Mouse (Mus musculus) adrenal gland, postnatal 10 days (tissue): ENCODE data around the gene Psmd4. TPM values are rescaled to one million over a fixed set of nuclear protein-coding genes. Genes with fewer than 3 reads are reported as not detected.
"Not testable (repeated sequence)": the region's sequence is repeated elsewhere in the genome, so short reads cannot be mapped to it uniquely, and the experiment has no call there.

ENCODE experiments used
- DNase-seq: peaks from one replicate; pipeline ENCODE4 v3.0.0; 2021; ENCODE audit warnings: mixed read lengths
- total RNA-seq, 2 experiments: library from RNA; stranded (reverse); gene quantifications; 2 replicates each; pipeline ENCODE4 v1.2.3; 2021

The Psmd4 gene
- total RNA-seq, 2 experiments from 2014 or later = 206 to 221 TPM

DNA sequence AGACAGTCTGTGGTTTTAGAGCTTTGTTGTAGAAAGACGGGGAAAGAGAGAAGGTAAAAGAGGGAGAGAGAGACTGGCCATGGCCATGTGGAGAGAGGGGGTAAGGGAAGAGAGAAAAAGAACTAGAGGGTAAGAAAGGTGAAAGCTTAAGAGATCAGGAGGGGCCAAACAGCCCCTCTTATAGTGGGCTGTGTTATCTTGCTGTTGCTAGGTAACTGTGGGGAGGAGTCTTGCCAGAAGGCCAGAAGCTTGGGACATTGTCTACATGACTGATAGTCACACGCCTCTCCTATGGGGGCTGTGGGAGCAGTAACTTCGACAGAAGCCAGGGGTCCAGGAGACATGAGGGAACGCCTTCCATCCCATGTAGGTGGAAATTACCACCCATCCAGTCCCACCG is 17.2 kb downstream of the Psmd4 start:
- no peak for DNase-seq

DNA sequence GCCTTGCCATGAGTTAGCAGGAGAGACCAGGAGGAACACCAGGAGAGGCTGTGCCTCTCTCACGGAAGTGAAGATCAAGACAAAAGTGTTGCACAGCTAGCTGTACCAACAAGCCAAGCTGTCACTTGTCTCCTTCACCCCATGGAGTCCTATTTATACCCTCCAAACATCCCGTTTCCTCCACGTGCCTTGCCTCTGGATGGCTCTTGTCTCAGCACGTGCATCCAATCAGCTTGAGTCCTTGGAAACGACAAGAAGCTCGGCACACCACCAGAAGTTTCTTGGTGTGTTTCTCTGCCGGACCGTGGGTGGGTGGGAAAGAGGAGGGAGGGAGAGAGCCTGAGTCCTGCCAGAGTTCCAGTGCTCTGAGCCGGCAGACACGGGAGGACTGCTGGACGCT is 17.9 kb downstream of the Psmd4 start:
- no peak for DNase-seq

DNA sequence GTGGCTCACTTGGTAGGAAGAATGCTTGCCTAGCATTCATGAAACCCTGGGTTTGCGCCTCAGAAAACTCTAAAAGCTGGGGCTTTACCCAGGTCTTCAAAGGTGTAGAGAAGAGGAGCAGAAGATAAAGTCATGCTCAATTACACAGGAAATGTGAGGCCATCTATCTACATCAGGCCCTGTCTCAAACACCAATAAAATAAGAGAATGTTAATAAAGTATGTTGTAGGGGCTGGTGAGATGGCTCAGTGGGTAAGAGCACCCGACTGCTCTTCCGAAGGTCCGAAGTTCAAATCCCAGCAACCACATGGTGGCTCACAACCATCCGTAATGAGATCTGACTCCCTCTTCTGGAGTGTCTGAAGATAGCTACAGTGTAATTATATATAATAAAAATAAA is 21.5 kb downstream of the Psmd4 start:
- DNase-seq = not testable (repeated sequence)

DNA sequence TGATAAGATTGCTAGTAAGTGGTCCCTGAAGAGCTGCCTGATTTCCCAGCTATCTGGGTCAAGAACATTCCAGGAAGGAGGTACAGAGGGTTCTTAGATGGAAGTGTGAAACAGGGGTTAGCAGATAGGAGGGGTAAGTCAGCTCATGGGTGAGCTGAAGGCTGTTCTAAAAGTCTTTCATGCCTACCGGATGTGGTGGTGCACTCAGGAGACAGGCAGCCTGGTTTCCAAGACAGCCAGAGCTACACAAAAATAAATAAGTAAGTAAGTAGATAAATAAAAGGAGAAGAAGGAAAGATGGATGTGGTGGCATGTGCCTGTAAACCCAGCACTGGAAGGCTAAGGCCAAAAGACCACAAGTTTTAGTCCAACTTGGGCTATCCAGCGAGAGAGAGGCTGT is 23.7 kb downstream of the Psmd4 start:
- DNase-seq = no peak

DNA sequence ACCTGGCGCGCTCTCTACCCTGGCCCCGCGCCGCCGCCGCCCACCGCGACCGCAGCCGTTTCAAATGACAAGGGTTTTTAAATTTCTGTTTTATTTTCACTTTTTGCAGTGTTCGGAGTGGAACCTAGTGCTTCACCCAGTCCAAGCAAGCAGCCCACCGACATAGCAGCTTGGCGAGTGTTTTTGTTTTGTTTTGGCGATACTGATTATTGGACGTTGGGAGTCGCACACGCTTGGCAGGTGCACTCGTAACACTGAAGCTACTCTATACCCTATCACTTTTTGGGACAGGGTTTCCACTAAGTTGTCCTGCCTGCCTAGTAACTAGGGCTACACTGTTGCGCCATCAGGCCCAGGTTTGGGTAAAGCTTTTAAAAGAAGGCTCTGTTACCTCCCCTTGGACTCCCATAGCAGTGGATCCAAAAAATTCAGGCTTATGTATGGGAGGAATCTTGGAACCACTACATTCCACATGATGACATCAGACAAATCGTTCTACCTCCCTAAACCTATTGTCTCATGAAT is 25.8 kb downstream of the Psmd4 start:
- DNase-seq = no peak

DNA sequence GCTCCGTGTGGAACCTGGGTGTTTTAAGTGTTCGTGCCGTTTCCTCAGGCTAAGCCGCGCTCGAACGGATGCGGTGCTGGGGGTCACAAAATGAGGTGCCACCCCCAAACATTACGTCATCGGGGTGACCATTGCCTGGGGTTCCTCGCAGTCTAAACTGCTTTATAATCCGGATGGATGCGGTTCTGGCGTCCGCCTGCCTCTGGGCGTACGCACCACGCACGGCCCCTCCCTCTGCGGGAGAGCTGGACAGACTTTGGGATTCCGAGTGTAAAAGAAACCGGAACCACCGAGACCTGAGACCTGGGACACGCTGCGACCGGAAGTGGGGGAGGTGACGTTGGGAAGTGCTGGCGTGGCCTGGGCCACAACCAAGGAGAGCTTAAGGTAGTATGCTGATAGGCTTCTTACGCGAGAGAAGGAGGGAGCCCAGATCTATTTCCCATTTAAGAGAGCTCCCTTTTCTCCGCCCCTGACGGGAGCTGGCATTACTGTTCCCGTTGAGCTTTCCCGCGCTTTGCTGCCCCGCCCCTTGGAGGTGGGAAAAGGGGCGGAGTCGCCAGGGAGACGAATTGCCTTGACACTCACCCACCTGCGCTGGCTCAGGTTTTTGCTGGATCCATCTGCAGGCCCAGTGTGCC is 26.4 kb downstream of the Psmd4 start:
- peak; percentile 96 for DNase-seq

DNA sequence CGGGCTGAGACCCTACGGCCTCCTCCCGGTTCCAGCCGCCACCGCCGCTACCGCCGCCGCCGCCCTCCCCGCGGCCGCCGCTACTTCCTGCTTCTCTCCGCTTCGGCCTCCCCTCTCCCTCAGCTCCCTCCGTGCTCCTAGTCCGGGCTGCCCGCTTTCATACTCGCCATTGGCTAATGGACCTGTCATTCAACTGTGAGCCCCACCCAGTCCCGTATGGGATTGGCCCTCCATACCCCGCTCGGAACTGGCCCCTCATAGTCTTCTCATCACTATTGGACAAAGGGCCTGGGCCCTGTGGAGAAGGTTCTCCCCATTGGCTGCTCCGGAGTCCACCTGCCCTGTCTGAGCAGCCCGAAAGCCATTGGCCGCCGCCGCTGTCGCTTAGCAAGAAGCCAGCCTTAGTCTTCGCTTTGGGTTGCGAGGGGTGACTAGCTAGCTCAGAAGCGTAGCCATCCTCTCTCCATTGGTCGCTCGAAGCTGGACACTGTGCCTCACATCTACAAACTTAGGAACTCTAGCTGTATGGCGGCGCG is 27.0 kb downstream of the Psmd4 start, which contains the start of gene Zfp687:
TSS of gene Zfp687 (minus strand) at position 112 of the 536 bp plus-strand sequence.
- peak; percentile 99 for DNase-seq

DNA sequence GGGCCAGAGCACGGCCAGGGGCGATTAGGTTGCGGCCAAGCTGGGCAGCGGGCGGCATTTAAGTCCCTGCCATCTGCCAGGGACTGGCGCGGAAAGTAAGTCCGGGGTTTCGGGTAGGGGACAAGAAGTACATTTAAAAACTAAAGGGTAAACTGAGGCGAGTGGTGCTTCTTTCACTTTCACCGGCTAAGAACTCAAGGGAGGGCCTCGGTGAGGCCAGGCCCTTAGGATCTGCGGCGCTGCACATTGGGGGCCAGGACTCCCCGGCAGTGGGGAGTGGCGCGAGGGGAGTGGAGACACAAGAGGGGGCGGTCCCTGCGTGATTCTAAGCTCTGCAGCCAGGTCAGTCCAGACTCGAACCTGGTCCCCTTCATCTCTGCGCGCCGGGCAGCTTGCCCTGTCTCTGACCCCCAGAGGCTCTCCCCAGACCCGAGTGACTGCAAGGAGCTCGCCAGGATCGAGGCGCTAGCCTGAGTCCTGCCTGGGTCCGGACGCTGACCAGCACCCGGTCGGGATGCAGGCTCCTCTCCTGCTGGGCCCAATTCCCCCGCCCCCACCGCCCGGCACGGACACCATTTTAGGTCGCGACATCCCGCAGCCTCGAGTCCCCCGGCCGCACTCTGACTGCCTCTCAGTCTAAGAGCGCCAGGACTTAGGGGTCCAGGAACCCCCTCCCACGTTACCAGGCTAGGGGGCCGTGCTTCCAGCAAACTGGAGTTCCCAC is 27.8 kb downstream of the Psmd4 start:
- DNase-seq = peak; percentile 72

DNA sequence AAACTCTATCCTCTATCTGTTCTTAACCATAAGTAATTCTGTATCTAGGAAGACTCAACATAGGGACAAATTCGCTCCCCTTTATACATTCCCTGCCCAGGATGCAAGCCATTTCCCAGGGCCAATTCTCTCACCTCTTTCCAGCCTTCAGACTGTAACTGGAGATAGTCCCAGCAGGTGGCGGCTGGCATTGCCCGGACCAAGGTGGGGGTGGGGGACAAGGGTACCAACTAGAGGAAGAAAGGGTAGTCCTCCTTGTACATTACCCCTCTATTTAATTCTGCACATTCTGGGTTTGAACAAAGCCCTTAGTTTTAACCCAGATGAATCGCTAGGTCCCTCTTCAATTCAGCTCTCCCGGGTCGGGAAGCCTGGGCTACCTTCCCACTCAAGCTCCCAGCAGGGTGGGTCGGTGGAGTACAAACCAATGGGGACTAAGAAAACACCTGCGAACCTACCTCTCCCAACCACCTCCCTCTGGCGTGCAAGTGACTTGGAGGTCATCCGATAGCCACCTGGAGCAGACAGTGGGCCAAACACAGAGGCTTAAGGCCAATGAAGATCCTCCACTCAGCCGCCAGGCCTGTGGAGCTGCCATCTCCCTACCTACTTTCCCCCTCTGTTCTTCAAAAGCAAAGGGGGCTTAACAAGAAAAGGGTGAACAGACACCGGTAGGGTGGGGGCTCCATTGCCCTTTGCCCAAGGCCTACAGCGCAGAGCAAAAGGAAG is 28.6 kb downstream of the Psmd4 start:
- no peak for DNase-seq

DNA sequence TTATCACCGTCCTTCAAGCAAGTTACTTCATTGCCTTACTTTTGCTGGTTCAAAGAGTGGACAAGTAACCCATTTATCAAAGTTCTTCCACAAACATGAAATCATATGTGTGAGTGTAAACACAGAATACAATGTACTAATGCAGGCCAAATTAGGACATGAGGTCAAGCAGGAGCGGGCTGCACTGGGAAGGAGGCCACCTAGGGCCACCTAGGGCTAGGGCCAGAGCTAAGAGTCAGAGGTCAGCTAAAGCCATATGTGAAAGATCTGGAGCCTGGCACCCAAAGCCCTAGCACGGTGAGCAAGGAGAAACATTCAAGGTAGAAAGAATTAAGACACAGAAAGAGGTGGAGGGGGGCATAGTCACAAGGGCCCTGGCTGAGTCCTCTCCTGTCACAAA is 29.4 kb downstream of the Psmd4 start:
- no peak for DNase-seq

DNA sequence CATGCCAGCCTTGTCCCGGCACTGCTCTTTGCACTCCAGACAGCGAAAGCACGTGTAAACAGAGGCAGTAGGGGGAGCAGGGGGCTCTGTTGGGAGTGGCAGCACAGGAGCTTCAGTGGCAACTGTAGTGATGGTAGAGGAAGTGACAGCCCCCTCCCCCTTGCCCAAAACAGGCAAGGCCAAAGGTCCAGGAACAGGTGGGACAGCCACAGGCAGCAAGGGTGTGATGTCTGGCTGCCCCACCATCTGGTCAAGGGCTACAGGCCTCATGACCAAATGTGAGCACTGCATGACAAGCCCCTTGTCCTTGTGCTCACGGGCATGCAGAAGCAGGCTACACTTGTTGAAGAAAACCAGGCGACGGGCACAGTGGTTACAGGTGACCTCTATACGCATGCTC is 32.0 kb downstream of the Psmd4 start:
- DNase-seq = no peak

DNA sequence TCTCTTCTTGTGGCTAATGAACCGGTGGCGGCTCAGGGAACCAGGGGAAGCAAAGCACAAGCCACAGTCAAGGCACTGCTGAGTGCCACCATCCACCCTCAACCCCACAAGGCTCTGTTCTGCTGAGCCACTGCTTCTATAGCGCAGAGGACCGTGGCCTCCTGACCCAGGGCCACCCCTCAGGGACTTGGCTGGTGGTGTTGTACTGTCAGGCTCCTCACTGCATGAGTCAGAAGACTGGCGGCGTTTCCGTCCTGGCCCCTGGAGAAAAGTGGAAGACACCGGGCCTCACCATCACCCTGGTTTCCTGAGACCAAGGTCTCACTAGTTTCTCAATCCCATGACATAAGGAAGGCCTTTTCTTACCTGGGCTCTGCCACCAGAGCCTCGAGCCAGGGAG is 34.7 kb downstream of the Psmd4 start:
- peak; percentile 66 for DNase-seq

DNA sequence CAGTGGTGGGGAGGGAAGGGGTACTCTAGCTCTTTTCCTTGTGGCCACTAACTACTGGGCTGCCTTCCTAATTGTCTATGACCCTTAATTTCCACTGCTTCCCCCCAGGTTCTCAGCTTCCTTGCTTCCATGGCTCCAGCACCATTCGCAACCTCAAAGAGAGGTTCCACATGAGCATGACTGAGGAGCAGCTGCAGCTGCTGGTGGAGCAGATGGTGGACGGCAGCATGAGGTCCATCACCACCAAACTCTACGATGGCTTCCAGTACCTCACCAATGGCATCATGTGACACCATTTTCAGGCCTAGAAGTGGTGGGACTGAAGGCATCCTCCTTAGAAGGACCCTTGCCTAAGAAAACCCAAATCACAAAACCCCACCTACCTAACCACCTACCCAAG is 36.8 kb downstream of the Psmd4 start:
- DNase-seq = no peak

DNA sequence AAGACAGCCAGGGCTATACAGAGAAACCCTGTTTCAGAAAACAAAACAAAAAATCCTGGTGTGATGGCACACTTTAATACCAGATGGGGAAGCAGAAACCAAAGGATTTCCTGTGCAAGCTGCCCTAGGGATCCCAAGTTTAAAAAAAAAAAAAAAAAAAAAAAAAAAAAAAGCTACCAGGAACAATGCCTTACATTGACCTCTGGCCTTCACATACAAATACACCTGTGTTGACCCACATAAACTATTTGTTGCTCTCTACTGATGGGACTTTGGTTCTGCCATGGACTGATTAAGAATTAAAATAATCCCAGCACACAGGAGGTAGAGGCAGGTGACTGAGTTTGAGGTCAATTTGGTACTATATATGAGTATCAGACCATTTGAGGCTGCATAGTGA is 39.1 kb downstream of the Psmd4 start:
- DNase-seq = no peak

DNA sequence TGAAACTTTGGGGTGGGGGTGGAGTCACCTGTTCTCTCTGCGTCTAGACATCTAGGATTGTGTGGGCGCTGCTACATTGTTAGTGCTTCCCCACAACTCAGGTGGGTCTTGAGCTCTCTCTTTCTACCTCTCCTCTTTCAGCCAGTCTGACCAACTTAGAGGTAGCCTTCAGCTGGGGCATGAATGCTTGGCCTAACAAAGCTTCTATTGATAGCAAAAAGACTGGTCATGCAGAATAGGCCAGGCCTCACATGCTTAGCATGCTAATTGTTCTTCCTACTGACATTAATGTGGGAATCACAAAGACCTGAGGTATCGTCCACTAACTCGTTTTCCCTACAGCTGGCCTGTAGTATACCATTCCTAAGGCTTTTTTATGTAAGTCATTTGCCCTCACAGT is 39.8 kb downstream of the Psmd4 start:
- DNase-seq = no peak

DNA sequence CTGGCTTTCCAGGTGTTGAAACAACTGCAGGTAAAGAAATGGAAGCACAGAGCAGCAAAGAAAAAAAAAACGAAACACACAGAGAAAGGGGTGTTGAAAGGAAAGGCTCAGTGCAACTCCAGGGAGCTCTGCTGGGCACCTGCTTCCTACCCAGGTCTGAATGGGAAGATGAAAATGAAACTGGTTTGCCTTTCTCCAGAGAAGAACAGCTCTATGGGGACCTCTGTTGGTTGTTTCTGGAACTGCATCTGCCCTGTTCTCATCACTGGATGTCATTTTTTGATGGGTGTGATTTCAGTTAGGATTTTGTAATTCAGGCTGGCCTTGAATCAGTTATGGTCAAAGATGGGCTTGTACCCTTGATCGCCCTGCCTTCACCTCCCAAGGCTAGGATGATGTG is 45.5 kb downstream of the Psmd4 start:
- peak; percentile 92 for DNase-seq

DNA sequence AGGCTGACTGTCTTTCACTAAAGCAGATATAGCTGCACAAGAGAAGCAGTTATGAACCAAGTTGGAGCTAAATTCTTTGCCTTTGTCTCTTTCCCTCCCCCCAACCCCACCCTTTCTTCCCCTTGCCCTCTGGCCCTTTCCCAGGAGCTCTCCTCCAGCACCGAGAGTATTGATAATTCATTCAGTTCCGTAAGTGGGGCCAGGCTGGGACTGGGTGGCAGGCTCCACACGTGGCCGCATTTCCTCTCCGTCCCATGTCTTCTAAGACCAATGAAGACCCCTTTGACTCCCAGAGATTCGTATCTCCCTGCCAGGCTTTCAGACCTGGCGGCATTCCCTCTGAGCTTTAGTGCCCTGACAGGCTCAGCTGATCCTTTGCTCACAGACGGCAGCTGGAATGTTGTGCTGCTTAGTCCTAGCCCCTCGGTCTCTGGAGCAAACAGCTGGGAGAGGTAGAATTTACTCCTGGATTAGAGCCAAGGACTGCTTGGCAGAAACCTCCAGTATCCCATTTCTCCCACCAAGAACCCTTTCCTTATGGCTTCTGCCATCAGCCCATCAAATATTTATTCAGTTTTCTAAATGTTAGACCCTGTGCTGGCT is 53.2 kb downstream of the Psmd4 start:
- DNase-seq = no peak

DNA sequence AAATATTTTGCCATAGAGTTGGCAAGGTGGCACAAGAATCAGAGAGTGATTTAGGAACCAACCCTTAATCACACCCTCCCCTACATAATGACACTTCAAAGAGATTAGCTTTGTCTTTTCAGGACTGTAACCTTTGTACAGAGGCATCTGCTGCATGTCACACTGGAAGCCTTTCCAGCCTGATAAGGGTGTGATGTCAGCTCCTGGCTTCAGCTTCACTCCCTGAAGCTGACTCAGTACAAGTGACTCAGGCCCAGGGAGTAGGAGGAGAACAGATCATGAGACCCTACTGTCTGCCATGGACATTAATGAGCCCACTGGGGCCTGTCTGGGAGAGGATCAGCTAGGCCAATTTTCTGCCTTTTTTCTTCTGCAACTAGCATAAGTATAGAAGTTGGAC is 54.8 kb downstream of the Psmd4 start:
- DNase-seq = peak; percentile 77

DNA sequence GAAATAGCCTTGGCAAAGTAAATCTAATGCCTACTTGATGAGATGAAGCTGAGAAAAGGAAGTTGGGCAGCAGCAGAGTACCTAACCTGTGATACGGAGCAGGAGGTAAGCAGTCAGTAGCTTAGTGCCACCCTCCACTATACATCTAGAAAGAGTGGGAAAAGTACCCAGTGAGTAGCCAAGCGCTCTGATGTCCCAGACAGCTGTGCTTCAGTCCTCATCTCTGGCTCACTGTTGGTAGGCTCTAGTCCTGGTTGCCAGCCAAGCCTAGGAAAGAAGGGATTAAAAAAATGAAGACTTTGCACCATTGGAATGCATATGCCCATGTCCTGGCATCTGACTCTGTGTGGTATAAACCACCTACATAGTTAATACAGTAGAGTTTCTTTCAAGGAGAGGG is 56.9 kb downstream of the Psmd4 start:
- no peak for DNase-seq

DNA sequence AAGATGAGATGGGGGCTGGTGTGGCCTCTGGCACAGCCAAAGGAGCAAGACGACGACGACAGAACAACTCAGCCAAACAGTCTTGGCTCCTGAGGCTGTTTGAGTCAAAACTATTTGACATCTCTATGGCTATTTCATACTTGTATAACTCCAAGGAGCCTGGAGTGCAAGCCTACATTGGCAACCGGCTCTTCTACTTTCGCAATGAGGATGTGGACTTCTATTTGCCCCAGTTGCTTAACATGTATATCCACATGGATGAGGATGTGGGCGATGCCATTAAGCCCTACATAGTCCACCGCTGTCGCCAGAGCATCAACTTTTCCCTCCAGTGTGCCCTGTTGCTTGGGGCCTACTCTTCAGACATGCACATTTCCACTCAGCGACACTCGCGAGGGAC is 58.1 kb downstream of the Psmd4 start:
- DNase-seq = no peak
